Mouse (Mus musculus): ENCODE measurements around the gene Pls3. TPM values are rescaled to one million over a fixed set of nuclear protein-coding genes. Genes with fewer than 3 reads are reported as not detected.
A peak's percentile ranks its signal among the peaks of the same experiment; 100 is the strongest.

Pls3 gene
- 81.3 and 93.4 TPM in 2 replicates for polyA plus RNA-seq (2014; fragmentation: Nextera tagmentation; extraction: Ambion mirVana)

GRCm38 (mm10) chrX:75874332-75875291, at the start of gene Pls3:
Gene Pls3 (minus strand): TSS chrX:75875182.
- no peaks in the 10 kb centered on the region for H3K27me3 ChIP-seq (ENCODE audit: control insufficient read depth, insufficient read depth, low read length)
- H3K4me3 ChIP-seq (ENCODE audit: low read depth, low read length) = peak within 1 kb of the TSS; percentile 44
- ATAC-seq (ENCODE audit: low FRiP score) (peak; percentile 99), DNase-seq (ENCODE audit: low spot score, missing footprints) (peak; percentile 95)
- no peaks in the 10 kb centered on the region for H3K36me3 ChIP-seq (ENCODE audit: control insufficient read depth, insufficient read depth, low read length)
- no peaks in the 10 kb centered on the region; the same call in 1 of the 2 replicates for H3K4me1 ChIP-seq (ENCODE audit: control insufficient read depth, insufficient read depth, low read length)
- H3K4me2 ChIP-seq = peak within 1 kb of the TSS; percentile 48
- peak within 1 kb of the TSS; percentile 48; the same call in 1 of the 2 replicates for H3K27ac ChIP-seq (ENCODE audit: low read depth, low read length)
- no peaks in the 10 kb centered on the region for H3K9me3 ChIP-seq (ENCODE audit: control insufficient read depth, low read length)
- peak within 1 kb of the TSS; percentile 57 for H3K9ac ChIP-seq (ENCODE audit: low read length)
- 25% methylated on average over 32 of the region's 45 CpGs for WGBS

- Histone ChIP-seq H3K4me3 (ENCODE audit: low read depth, low read length) (no peak overlapping the region), H3K27me3 (ENCODE audit: control insufficient read depth, insufficient read depth, low read length) (no peaks in the 10 kb centered on the region), H3K4me2 (no peak overlapping the region), H3K4me1 (ENCODE audit: control insufficient read depth, insufficient read depth, low read length) (no peaks in the 10 kb centered on the region), H3K9me3 (ENCODE audit: control insufficient read depth, low read length) (no peaks in the 10 kb centered on the region), H3K36me3 (ENCODE audit: control insufficient read depth, insufficient read depth, low read length) (no peaks in the 10 kb centered on the region), H3K27ac (ENCODE audit: low read depth, low read length) (no peak overlapping the region), H3K9ac (ENCODE audit: low read length) (no peak overlapping the region)
- DNase-seq (ENCODE audit: low spot score, missing footprints) = no peak
- WGBS = 67% methylated on average over 6 of the region's 6 CpGs
- no peak for ATAC-seq (ENCODE audit: low FRiP score)
Observed at GRCm38 (mm10) chrX:75895716-75896115, 20.7 kb upstream of the Pls3 start.

GRCm38 (mm10) chrX:75875566-75875965, 584 bp upstream of the Pls3 start:
- Histone ChIP-seq H3K27me3 (ENCODE audit: control insufficient read depth, insufficient read depth, low read length) (no peaks in the 10 kb centered on the region), H3K9me3 (ENCODE audit: control insufficient read depth, low read length) (no peaks in the 10 kb centered on the region), H3K36me3 (ENCODE audit: control insufficient read depth, insufficient read depth, low read length) (no peaks in the 10 kb centered on the region), H3K9ac (ENCODE audit: low read length) (no peak overlapping the region), H3K4me1 (ENCODE audit: control insufficient read depth, insufficient read depth, low read length) (no peaks in the 10 kb centered on the region; the same call in 1 of the 2 replicates), H3K27ac (ENCODE audit: low read depth, low read length) (no peak overlapping the region), H3K4me2 (peak overlapping the region; percentile 37), H3K4me3 (ENCODE audit: low read depth, low read length) (peak overlapping the region; percentile 44)
- 15% methylated on average over 5 of the region's 5 CpGs for WGBS
- DNase-seq (ENCODE audit: low spot score, missing footprints) = peak; percentile 83
- ATAC-seq (ENCODE audit: low FRiP score) = no peak

DNA sequence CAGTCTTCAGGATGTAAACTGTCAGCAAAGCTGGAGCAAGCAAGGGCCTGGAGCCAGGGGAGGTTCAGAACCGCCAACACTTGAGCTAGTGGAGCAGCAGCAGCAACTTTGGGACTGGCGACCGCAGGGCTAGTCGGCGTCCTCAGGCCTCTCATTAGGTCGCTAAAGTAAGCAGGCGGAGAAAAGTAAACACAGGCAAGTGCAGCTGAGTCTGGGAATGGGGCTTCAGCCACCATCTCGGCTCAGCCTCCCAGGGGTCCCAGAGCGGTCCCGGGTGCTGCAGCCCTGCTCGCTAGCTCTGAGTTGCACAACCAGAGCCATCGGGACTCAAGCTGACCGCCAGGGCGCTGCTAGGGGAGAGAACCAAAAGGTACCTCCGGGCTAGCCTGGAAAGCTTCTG, 1.2 kb downstream of the Pls3 start:
- Histone ChIP-seq H3K27ac (ENCODE audit: low read depth, low read length) (no peak overlapping the region), H3K27me3 (ENCODE audit: control insufficient read depth, insufficient read depth, low read length) (no peaks in the 10 kb centered on the region), H3K9ac (ENCODE audit: low read length) (peak overlapping the region; percentile 57), H3K4me2 (peak overlapping the region; percentile 48), H3K4me3 (ENCODE audit: low read depth, low read length) (peak overlapping the region; percentile 44), H3K9me3 (ENCODE audit: control insufficient read depth, low read length) (no peaks in the 10 kb centered on the region), H3K36me3 (ENCODE audit: control insufficient read depth, insufficient read depth, low read length) (no peaks in the 10 kb centered on the region), H3K4me1 (ENCODE audit: control insufficient read depth, insufficient read depth, low read length) (no peaks in the 10 kb centered on the region; the same call in 1 of the 2 replicates)
- peak; percentile 90 for DNase-seq (ENCODE audit: low spot score, missing footprints)
- WGBS = 7% methylated on average over 15 of the region's 15 CpGs
- peak; percentile 56 for ATAC-seq (ENCODE audit: low FRiP score)

- Histone ChIP-seq H3K27me3 (ENCODE audit: control insufficient read depth, insufficient read depth, low read length) (no peaks in the 10 kb centered on the region), H3K9me3 (ENCODE audit: control insufficient read depth, low read length) (no peaks in the 10 kb centered on the region), H3K36me3 (ENCODE audit: control insufficient read depth, insufficient read depth, low read length) (no peaks in the 10 kb centered on the region), H3K4me3 (ENCODE audit: low read depth, low read length) (peak overlapping the region; percentile 44), H3K27ac (ENCODE audit: low read depth, low read length) (no peak overlapping the region), H3K9ac (ENCODE audit: low read length) (no peak overlapping the region; the same call in 1 of the 2 replicates), H3K4me2 (peak overlapping the region; percentile 48), H3K4me1 (ENCODE audit: control insufficient read depth, insufficient read depth, low read length) (no peaks in the 10 kb centered on the region; the same call in 1 of the 2 replicates)
- peak; percentile 82 for DNase-seq (ENCODE audit: low spot score, missing footprints)
- 29% methylated on average over 4 of the region's 4 CpGs for WGBS
- no peak for ATAC-seq (ENCODE audit: low FRiP score)
Observed at GRCm38 (mm10) chrX:75873253-75873652, 1.7 kb downstream of the Pls3 start.

DNA sequence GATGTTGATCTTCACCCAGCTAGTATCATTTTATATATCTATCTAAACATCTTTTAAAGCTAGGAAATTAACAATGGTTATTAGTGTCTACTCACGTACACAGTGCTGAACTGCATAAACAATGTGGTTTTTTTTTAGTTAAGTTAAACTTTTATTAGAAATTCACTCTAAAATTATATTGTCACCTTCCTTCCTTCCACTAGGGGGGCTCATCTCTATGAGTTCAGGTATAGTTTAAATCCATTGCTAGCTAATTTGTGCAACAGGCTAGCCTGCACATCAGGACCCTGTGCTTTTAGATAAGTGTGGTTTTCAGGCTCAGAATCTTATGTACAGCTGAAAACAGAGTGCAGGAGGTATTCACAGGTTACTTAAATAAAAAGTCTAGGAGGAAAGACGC, 3.1 kb downstream of the Pls3 start:
- no peaks in the 10 kb centered on the region for H3K27me3 ChIP-seq (ENCODE audit: control insufficient read depth, insufficient read depth, low read length)
- no peak overlapping the region for H3K4me3 ChIP-seq (ENCODE audit: low read depth, low read length)
- WGBS = 87% methylated on average over 2 of the region's 2 CpGs
- no peak overlapping the region for H3K4me2 ChIP-seq
- no peak for DNase-seq (ENCODE audit: low spot score, missing footprints)
- no peaks in the 10 kb centered on the region for H3K9me3 ChIP-seq (ENCODE audit: control insufficient read depth, low read length)
- no peaks in the 10 kb centered on the region; the same call in 1 of the 2 replicates for H3K4me1 ChIP-seq (ENCODE audit: control insufficient read depth, insufficient read depth, low read length)
- no peak overlapping the region for H3K27ac ChIP-seq (ENCODE audit: low read depth, low read length)
- no peak overlapping the region for H3K9ac ChIP-seq (ENCODE audit: low read length)
- no peaks in the 10 kb centered on the region for H3K36me3 ChIP-seq (ENCODE audit: control insufficient read depth, insufficient read depth, low read length)
- ATAC-seq (ENCODE audit: low FRiP score) = no peak

GRCm38 (mm10) chrX:75861715-75862114, 13.3 kb downstream of the Pls3 start:
- 92% methylated on average over 3 of the region's 3 CpGs for WGBS
- no peaks in the 10 kb centered on the region for H3K9me3 ChIP-seq (ENCODE audit: control insufficient read depth, low read length)
- ATAC-seq (ENCODE audit: low FRiP score) (no peak), DNase-seq (ENCODE audit: low spot score, missing footprints) (no peak)
- H3K4me2 ChIP-seq = no peak overlapping the region
- H3K36me3 ChIP-seq (ENCODE audit: control insufficient read depth, insufficient read depth, low read length) = no peaks in the 10 kb centered on the region
- H3K4me3 ChIP-seq (ENCODE audit: low read depth, low read length) = no peak overlapping the region
- H3K4me1 ChIP-seq (ENCODE audit: control insufficient read depth, insufficient read depth, low read length) = no peaks in the 10 kb centered on the region
- no peak overlapping the region for H3K9ac ChIP-seq (ENCODE audit: low read length)
- H3K27ac ChIP-seq (ENCODE audit: low read depth, low read length) = no peak overlapping the region
- no peaks in the 10 kb centered on the region for H3K27me3 ChIP-seq (ENCODE audit: control insufficient read depth, insufficient read depth, low read length)

DNA sequence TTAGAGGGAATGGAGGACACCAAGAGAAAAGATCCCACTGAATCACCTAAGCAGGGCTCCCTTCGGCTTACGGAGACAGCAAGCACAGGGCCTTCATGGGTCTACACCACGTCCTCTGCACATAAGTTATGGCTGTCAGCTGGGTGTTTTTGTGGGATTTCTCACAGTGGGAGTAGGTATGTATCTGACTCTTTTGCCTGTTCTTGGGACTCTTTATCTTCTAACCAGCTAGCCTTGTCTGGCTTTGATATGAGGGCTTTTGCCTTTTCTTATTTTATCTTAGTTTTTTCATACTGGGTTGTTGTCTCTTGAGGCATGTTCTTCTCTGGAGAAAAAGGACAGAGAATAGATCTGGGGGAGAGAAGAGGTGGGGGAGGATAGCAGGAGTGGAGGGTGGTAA, 20.7 kb downstream of the Pls3 start:
- WGBS = 81% methylated on average over 3 of the region's 3 CpGs
- Histone ChIP-seq H3K27me3 (ENCODE audit: control insufficient read depth, insufficient read depth, low read length) (no peaks in the 10 kb centered on the region), H3K27ac (ENCODE audit: low read depth, low read length) (no peak overlapping the region), H3K4me2 (no peak overlapping the region), H3K9me3 (ENCODE audit: control insufficient read depth, low read length) (no peaks in the 10 kb centered on the region), H3K9ac (ENCODE audit: low read length) (no peak overlapping the region), H3K4me1 (ENCODE audit: control insufficient read depth, insufficient read depth, low read length) (no peaks in the 10 kb centered on the region), H3K36me3 (ENCODE audit: control insufficient read depth, insufficient read depth, low read length) (no peaks in the 10 kb centered on the region), H3K4me3 (ENCODE audit: low read depth, low read length) (no peak overlapping the region)
- no peak for ATAC-seq (ENCODE audit: low FRiP score)
- DNase-seq (ENCODE audit: low spot score, missing footprints) = no peak

DNA sequence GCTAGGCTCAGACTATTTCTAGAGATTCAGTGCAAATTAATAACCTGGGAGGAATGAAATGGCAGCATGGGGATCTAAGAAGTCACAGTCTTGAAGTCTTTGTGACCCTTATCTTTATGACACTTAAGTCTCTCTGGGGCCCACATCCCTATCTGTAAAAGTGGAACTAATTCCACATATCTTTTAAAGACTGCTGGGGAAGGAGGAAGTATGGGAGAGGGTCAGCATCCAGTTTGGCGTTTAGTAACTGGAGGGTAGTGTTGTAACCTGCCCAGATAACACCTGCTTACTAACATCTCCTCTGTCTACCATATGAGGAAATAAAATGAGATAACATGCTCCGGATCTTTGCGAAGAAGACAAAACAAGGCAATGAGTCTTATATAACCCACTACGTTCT, 30.7 kb downstream of the Pls3 start:
- Histone ChIP-seq H3K9ac (ENCODE audit: low read length) (no peak overlapping the region), H3K27me3 (ENCODE audit: control insufficient read depth, insufficient read depth, low read length) (no peaks in the 10 kb centered on the region), H3K27ac (ENCODE audit: low read depth, low read length) (no peak overlapping the region), H3K4me2 (no peak overlapping the region), H3K36me3 (ENCODE audit: control insufficient read depth, insufficient read depth, low read length) (no peaks in the 10 kb centered on the region), H3K9me3 (ENCODE audit: control insufficient read depth, low read length) (no peaks in the 10 kb centered on the region), H3K4me3 (ENCODE audit: low read depth, low read length) (no peak overlapping the region), H3K4me1 (ENCODE audit: control insufficient read depth, insufficient read depth, low read length) (no peaks in the 10 kb centered on the region)
- no peak for ATAC-seq (ENCODE audit: low FRiP score)
- WGBS = 84% methylated on average over 4 of the region's 4 CpGs
- no peak for DNase-seq (ENCODE audit: low spot score, missing footprints)
